Mouse (Mus musculus) megakaryocyte-erythroid progenitor cell, adult 5 weeks (primary cell): ENCODE data around the gene Ripk4. TPM values are rescaled to one million over a fixed set of nuclear protein-coding genes. Genes with fewer than 3 reads are reported as not detected.

Experiments used
- polyA plus RNA-seq: library from polyadenylated mRNA; stranded (reverse); fragments of >175 nt; gene quantifications from 2 replicates; pipeline ENCODE4 v1.2.3, GENCODE M21; 2012

Gene Ripk4
- polyA plus RNA-seq = 0.02 TPM in 1 of 2 replicates, not detected in the other

GRCm38 (mm10) chr16:97763061-97763989 is at the start of gene Ripk4:
TSS of gene Ripk4 (minus strand) at chr16:97763787.

Other genes starting within 250 kb of the Ripk4 start
- gene Fam3b, start 249.0 kb downstream of the Ripk4 start, polyA plus RNA-seq = not detected in 2 replicates
- gene Tmprss2, start 152.6 kb downstream of the Ripk4 start, polyA plus RNA-seq = not detected in 2 replicates
- gene Prdm15, start 88.1 kb upstream of the Ripk4 start, polyA plus RNA-seq = 4.3 and 7.1 TPM in 2 replicates
- gene C2cd2, start 198.8 kb upstream of the Ripk4 start, polyA plus RNA-seq = 30.6 and 34.0 TPM in 2 replicates
- 38.4 and 52.2 TPM in 2 replicates for gene Zbtb21, start 198.8 kb upstream of the Ripk4 start, polyA plus RNA-seq
- 1.5 and 2.1 TPM in 2 replicates for gene B230307C23Rik, start 233.5 kb upstream of the Ripk4 start, polyA plus RNA-seq